Mouse (Mus musculus): ENCODE results near the gene Gm47841. TPM values are rescaled to one million over a fixed set of nuclear protein-coding genes. Genes with fewer than 3 reads are reported as not detected.

Gm47841 gene
- total RNA-seq, 2 experiments from 2014 or later = 0.26 to 0.68 TPM

DNA sequence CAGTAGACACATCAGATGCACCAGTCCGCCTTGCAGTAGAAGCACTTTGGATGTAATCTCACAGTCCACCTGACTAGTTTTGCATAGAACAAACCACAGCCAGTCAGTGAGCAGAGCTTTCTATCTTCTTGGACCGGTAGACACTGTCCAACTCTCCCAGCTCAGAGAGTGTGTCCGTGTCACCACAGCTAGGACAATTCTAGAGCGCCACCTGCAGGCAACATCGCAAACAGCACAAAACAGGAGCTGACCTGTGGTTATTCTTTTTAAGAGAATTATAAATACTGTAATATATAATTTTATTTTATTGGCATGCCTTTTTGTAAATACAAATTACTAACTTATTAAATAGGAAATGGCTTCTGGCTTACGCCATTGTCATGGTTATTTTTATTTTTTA lies 4.6 kb downstream of the Gm47841 start:
- DNase-seq = peak; percentile 78

DNA sequence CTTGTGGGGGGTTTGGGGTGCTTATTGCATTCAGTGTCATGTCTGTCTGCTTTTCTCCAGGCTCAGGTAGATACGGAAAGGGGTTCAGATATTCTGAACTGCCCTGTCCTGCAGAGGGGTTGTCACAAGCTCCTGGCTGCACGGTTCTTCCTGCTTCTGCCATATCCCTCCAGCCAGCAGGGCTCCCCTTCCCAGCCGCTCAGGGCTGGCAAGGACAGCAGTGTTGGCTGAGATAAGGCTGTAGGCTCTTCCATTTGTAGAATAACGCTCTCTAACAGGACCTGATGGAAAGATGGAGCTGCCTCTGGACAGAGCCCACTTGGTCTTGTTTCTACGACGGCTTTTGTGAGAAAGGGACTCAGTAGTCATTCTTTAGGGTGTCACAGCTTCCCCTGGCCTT lies 5.2 kb downstream of the Gm47841 start:
- no peak for DNase-seq

DNA sequence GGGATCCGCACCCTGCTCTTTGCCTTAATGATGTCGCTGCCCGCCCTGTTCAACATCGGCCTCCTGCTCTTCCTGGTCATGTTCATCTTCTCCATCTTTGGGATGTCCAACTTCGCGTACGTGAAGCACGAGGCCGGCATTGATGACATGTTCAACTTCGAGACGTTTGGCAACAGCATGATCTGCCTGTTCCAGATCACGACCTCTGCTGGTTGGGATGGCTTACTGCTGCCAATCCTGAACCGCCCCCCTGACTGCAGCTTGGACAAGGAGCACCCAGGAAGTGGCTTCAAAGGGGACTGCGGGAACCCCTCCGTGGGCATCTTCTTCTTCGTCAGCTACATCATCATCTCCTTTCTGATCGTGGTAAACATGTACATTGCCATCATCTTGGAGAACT lies 7.5 kb downstream of the Gm47841 start:
- peak; percentile 32 for DNase-seq

DNA sequence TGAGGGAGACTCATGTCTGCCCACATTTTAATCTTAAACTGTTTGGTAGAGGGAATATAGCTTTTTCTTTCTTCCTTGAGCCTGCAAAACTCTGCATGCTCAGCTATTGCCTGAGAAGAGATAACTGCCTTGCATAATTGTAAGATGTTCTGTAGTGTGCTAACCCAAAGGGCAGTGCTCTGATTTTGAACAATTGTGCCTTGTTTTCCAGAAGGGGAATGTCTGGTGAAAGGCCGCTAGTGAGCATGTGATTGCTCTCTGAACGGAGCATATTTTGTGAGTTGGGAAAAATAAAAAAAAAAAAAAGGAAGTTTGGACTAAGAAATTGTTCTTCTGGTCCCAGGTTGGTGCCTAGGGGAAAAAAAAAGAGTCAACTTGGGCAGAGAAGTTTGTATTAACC lies 18.2 kb downstream of the Gm47841 start:
- DNase-seq = no peak

DNA sequence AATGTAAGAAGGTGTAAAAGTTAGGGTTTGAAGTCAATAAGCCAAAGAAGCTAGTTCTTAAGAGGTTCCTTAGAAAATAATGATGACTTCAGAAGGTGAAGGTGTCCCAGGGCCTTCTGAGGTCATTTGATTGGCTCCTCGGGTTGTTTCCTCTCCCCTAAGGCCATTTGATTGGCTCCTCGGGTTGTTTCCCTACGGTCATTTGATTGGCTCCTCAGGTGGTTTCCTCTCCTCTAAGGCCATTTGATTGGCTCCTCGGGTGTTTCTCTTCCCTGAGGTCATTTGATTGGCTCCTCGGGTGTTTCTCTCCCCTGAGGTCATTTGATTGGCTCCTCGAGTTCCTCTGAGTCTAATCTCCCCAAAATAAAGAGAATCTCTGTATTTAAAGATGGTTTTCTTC lies 35.8 kb downstream of the Gm47841 start:
- no peak for DNase-seq

DNA sequence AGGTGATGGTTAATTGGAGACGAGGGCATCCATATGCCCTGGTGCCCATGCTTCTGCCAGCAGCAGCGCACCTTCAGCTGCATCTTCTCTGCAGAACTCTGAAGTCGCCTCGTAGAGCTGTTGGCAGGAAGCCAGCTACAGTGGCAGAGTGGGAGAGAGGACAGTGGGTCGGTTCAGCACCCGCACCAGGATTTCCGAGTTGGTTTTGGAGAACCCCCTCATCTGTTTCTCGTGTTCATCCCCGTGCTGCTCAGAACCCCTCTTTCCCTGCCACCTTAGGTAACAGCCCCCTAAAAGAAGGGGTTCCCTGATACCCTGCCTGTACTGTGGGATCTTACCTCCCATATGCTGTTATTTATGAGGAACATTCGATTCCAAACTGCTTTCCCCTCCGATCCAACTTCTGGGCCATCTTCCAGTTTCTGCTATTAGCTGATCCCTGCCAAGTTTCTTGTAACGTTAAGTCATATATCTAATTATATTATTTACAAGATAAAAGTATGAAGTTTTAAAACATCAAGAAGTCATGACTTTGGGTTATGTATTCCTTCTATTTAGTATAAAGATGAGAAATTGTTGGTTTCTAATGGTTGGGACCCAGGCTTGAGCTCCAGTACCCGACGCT lies 38.7 kb downstream of the Gm47841 start:
- no peak for DNase-seq

DNA sequence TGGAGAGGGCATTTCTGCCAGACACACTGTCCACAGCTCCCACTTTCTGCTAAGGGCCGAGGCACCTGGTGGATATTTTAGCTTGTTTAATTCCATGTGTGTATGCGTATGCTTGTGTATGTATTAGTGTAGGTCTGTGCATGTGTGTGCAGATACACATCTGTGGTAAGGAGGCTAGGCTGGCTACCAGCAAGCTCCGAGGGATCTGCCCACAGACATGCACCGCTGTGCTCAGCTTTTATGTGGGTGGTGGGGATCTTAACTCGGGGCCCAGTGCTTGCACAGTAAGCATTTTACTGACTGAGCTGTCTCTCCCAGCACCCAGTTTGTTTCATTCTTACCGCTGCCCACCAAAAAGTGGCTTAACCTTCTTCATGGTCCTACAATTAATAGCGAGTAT lies 40.0 kb downstream of the Gm47841 start:
- no peak for DNase-seq

DNA sequence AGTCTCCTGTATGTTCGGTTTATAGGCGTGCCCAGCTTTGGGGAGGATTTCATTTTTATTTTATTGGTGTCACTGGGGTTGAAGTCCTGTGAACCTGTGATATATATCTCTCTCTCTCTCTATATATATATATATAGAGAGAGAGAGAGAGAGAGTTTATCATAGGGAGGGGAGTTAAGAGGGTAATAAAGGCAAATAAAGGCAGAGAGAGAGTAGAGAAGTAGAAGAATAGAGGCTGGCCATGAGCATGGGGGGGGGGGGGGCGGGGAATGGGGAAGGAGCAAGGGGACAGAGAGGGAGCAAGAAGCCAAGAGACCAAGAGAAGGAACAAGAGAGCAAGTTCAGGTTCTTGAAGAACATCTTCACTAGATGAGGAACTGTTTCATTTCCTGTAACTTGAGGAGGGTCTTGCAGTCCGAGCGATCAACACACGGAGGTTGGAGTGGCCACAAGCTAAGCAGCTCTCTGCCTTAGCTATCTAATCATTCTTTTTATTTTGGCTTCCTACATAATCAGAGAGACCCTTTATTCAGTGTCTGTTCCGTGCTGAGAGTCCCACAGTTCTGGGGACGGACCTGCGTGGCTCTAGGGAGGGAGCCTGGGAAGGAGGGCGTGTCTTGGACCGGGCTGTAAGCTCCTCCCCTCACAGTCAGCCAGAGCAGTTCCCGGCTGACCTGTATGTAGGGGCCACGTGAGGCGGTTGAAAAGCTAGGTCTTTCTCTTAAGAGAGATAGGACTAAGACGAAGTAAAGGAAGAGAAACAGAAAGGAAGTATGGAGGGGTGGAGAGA lies 40.8 kb downstream of the Gm47841 start:
- peak; percentile 51 for DNase-seq

DNA sequence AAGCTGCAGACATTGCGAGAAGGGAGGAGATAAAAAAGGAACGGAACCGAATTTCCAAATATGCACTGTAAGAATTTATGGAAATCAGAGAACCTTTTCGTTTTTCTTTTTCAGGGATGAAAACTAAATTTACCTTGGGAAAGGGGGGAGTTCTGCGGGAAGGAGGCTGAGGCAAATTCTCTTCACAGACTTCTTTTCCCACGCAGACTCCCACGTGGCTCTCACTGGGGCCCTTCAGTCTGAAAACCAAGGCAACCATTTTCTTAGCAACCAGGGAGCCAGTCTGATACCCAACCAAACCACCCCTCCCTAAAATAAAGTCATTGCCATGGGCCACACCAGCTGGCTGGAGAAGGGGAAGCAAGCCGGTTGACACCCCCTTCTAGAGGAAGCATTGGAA lies 41.5 kb downstream of the Gm47841 start:
- no peak for DNase-seq

DNA sequence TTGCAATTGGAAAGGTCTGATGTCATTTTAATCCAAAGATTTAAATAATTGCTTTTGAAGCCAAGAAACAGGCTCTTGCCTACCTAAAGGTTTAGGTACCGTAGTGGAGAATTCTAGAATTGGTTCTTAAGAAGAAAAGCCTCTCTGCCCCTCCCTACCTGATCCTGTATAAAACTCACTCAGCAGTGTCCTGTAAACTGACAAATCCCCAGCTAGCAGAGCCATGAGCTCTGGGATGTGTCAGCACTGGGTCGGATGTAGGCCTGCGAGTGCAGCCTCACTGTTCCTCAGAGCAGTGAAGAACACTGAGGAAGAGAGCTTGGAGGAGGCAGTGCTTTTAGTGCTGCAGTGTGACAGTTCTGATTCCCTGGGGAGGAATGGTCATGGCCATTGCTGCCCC lies 42.7 kb downstream of the Gm47841 start:
- no peak for DNase-seq

DNA sequence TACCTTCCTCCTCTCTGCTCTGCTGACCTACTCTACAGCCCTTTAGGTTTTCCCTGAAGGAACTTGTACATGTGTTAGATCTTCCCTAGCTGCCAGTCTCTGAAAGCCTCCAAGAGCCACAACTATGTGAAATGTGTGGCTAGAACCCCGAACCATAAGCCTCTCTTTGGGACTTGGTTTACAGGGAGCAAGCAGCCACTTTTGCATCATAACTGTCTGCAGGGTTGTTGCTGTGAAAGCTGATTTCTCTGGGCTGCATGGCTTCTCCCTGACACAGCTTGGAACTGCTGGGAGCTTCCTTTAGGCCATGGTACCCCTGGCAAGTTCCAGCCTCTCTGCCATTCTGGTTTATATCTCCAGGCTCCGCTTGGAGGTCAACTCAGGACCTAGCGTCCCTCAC lies 44.7 kb downstream of the Gm47841 start:
- no peak for DNase-seq

DNA sequence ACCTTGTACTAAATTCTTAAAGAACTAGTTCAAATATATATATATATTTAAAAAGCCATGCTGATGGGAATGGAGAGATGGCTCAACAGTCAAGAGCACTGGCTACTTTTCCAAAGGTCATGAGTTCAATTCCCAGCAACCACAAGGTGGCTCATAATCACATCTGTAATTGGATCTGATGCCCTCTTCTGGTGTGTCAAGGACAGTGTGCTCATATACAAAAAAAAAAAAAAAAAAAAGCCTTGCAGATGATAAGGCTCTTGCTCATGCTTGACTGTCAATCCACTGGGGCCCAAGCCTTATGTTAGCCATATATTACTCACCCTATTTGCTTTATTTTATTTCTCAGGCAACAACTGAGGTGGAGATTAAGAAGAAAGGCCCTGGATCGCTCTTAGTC lies 45.5 kb downstream of the Gm47841 start:
- DNase-seq = no peak

DNA sequence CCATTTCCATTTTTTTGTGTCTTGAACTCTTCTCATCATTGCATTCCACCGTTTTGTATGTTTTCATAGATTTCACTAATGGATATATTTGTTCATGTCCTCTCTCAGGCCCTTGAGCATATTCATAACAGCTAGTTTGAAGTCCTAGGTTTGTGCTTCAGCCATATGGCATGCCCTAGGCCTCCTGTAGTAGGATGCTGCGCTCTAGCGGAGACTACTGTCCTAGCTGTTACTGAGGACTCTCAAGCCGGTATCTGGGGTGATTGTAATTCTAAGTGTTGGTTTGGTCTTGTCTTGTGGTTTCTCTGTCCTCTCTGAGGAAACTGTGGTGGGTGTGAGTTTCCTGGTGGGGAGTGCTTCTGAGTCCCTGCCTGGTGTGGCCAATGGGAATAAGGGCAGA lies 50.1 kb downstream of the Gm47841 start:
- DNase-seq = peak; percentile 60

Other genes starting within 250 kb of the Gm47841 start
- under 1 TPM; 0.50 to 0.83 TPM for gene Scn8a, start 177.5 kb downstream of the Gm47841 start, total RNA-seq (2021)
- 1 to 10 TPM; 3.2 to 4.2 TPM for gene Fignl2, start 31.2 kb upstream of the Gm47841 start, total RNA-seq (2021)
- gene Ankrd33, start 68.4 kb upstream of the Gm47841 start, total RNA-seq (2021) = not detected
- gene Acvrl1, start 81.1 kb upstream of the Gm47841 start, total RNA-seq (2021) = 10 to 100 TPM; 20.5 to 21.7 TPM
- 10 to 100 TPM; 20.8 to 21.4 TPM for gene Acvr1b, start 126.7 kb upstream of the Gm47841 start, total RNA-seq (2021)
- gene Grasp, start 176.8 kb upstream of the Gm47841 start, total RNA-seq (2021) = 10 to 100 TPM; 13.9 to 15.1 TPM
- gene Nr4a1, start 206.9 kb upstream of the Gm47841 start, total RNA-seq (2021) = 10 to 100 TPM; 48.1 to 49.6 TPM
- gene Atg101, start 236.9 kb upstream of the Gm47841 start, total RNA-seq (2021) = 10 to 100 TPM; 21.7 to 23.3 TPM
- gene 6030408B16Rik, start 245.8 kb upstream of the Gm47841 start, total RNA-seq (2021) = 1 to 10 TPM; 4.3 to 4.6 TPM